Mouse (Mus musculus): ENCODE measurements around the gene Pnma5.
"Not testable (repeated sequence)": the region's sequence is repeated elsewhere in the genome, so short reads cannot be mapped to it uniquely, and the experiment has no call there.

Gene Pnma5

GRCm38 (mm10) chrX:73037003-73037402, at the start of gene Pnma5:
TSS of gene Pnma5 (minus strand) at chrX:73037103.
- no peak for DNase-seq (ENCODE audit: low read depth, low spot score)

DNA sequence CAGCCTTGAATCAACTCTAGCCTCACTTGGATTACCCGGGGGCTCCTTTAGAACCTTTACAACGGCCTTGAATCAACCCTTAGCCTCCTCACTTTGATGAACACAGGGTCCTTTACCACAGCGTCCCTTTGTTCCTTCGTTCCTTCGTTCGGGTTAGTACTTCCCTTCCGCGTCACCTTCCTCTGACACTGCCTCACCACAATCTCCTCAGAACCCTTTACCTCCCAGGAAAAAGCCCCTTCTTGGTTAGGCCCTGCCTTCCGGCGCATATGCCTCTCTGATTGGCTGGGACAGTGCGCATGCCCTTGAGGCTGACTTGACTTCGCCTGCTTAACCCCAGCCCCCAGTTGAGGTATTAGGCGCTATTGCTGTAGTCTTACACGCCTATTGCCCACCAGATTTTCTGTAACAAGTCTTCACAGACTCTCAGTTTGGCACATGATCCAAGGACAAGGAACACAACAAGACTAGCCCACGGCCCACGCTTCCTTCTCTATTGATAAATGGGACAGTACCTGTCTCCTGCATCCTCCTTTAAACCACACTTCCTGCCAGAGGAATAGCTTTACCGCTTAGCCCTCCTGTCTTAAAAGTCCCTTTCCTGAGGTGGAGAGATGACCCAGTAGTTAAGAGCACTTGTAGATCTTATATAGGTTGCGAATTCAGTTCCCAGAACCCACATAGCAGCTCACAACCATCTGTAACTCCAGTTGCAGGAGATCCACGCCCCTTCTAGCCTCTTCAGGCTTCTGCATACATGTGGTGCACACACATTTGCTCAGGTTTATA, 45.6 kb upstream of the Pnma5 start, which contains the start of gene Xlr4a:
Xlr4a (minus strand) TSS at position 212 of the 789 bp plus-strand sequence.
- not testable (repeated sequence) for DNase-seq (ENCODE audit: low read depth, low spot score)

GRCm38 (mm10) chrX:73066765-73067312, 29.9 kb upstream of the Pnma5 start:
- not testable (repeated sequence) for DNase-seq (ENCODE audit: low read depth, low spot score)

- DNase-seq (ENCODE audit: low read depth, low spot score): no peak
These were observed 27.5 kb upstream of the Pnma5 start, which contains the start of gene Pnma3 for GRCm38 (mm10) chrX:73064415-73064793. TSS of gene Pnma3 (plus strand) at chrX:73064787.

DNA sequence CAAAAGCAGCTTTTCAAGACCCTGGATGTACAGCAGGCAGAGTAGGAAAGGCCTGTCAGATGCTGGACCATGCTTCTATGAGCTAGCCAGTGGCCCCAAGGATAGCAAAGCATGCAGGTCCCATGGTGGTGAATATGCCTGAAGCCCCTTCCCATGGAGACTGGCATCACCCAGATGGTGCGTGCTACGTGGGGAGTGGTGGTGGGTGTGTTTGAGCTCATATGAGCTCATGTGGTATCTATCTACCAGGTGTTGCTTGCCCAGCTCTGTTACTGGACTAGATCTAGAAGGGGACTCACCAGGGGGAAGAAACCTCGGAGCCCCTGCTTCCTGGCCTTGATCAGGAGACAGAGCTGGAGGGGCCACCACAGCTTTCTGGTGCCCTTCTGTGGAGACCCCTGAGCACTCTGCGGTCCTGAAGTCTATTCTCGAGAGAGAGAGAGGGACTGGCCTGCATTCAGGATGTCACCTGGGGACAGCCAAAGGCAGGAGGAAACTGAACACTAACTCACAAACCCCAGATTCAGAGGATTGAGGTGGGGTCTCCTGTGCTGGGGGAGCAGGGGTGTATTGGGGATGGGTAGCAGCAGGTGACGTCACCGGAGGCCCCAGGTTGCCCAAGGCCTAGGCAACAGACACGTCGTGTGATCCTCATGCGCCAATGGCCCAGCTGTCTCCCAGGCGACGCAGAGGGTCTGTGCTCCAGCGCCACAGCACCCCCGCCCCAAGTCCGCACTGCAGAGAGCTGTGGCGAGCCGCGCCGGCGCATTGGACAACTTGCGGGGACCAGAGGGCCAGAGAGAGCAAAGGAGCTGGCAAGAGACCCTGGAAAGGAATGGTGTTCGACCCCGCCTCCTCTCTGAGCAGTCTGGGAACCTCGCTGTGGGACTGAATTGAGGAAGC, 26.9 kb upstream of the Pnma5 start:
- DNase-seq (ENCODE audit: low read depth, low spot score): no peak

- DNase-seq (ENCODE audit: low read depth, low spot score): no peak
These were observed 25.4 kb upstream of the Pnma5 start for GRCm38 (mm10) chrX:73062323-73062722.

GRCm38 (mm10) chrX:73061528-73061927, 24.6 kb upstream of the Pnma5 start:
- no peak for DNase-seq (ENCODE audit: low read depth, low spot score)

DNA sequence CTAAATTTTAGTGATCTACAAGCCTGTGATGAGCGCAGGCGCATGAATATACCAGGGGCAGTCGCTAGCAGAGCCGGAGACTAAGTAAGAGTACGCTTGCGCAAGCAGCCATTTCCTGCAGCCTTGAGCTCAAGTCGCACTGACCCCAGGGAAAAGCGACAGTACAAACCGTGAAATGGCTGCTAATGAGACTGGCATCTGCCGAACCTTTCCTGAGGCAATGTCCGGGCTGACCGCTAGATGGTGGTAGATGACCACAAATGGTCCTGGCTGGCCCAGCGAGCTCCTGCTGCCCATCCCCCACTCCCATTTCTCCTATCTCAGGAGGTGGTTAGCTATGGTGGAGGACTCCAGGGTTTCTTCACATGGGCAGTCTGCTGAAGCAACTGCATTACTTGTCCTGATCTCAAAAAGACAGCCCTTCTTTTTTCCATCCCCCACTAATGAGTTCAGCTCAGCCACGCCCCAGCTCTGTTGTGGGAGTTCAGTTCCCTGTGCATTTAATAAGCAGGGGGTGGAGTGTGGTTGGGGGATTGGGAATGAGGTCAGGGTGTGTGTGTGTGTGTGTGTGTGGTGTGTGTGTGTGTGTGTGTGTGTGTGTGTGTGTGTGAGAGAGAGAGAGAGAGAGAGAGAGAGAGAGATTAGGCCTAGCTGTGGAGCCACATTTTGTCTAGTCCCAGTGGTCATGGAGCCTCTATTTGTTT, 17.1 kb upstream of the Pnma5 start:
- DNase-seq (ENCODE audit: low read depth, low spot score): peak; percentile 91

DNA sequence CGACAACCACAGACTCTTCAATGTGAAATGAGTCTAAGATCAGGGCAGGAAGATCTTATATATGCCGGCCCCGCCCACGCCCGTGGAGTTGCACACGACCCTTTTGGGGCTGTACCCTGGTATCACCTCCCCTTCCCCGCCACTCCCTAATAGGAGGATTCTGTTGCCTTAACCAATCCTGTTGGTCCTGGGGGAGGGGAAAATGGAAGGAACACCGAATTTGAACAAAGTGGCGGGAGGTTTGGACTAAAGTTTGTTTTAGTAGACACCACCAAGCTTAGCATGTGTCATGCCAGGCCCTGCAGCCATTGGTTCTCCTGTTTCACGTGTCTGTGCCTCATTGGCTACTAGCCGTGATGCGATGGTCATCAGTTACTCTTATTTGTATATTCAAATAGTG, 2.8 kb upstream of the Pnma5 start:
- DNase-seq (ENCODE audit: low read depth, low spot score): no peak

- DNase-seq (ENCODE audit: low read depth, low spot score): no peak
These were observed 1.9 kb upstream of the Pnma5 start for GRCm38 (mm10) chrX:73038831-73039230.

GRCm38 (mm10) chrX:73012846-73013245, 24.1 kb downstream of the Pnma5 start:
- no peak for DNase-seq (ENCODE audit: low read depth, low spot score)

DNA sequence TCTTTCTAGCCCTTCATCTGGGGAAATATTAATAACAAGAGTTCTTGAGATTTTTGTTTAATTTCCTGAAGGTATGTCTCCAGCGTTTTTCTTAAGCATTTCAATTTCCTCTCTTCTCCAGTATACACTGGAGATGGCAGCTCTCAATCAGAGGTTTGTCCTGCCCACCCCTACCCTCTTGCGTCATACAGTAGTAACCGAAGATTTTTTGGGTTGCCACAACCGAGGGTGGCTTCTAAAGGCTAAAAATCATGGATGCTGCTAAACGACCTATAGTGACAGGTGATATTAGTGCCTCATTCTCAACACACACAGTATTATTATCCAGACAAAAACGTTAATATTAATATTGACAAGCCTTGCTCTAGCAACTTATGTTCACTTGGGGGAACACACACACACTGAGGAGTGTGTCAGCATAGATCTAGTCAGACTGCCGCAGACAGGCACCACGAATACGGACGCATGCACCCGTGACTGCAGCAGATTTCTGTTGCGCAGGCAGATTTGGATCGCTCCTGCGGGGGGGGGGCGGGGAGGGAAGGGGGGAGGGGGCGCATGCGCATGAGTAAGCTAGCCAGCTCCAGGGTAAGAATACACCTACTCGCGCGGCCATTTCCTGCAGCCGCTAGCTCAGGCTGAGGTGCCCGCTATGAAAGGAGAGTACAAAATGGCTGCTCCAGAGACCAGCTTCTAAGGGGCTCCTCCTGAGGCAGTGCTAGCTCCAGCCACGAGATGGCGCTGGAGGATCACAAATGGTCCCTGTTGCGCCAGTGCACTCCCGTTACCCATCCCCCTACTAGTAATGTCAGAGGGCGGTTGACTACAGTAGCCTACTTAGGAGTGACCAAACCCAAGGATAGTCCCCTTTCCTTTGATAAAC, 29.1 kb downstream of the Pnma5 start:
- peak; percentile 96 for DNase-seq (ENCODE audit: low read depth, low spot score)

GRCm38 (mm10) chrX:73005678-73006077, 31.2 kb downstream of the Pnma5 start:
- DNase-seq (ENCODE audit: low read depth, low spot score): no peak

DNA sequence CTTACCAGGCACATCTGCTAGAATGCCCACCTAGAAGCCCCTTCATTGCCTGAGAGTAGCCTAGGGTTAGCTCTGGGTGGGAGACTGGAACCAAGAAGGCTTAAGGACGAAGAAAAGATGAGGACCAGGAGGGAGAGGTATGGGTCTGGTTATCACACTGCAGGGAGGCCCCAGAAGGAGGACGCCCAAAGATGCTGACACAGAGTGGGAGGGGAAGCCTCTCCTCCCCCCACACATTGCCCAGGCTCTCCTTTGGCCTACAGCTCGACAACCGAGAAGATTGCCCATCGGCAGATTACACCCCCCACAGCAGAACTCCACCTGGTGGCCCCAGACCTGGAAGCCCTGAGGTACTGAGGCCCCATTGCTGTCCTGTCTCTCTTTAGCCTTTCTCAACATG, 33.8 kb downstream of the Pnma5 start:
- no peak for DNase-seq (ENCODE audit: low read depth, low spot score)

DNA sequence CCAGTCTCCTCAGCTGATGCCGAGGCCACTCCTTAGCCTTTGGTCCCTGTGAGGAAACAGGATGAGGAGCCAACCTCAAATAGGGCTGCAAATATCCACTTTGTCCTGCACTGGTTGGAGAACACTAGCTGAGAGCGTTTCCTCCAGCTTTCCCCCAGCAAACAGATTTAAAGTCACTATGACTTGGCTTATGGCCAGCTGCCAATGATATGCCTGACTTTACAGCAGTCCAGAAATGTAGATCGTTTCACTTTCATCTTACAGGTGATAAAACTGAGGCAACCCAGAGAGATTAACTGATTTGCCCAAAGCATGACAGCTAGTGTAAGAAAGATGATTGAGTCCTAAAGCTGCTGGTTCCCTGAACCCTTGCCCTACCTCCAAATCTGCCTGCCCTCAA, 41.4 kb downstream of the Pnma5 start:
- DNase-seq (ENCODE audit: low read depth, low spot score): no peak

GRCm38 (mm10) chrX:72992291-72992919, 44.5 kb downstream of the Pnma5 start:
- no peak for DNase-seq (ENCODE audit: low read depth, low spot score)

DNA sequence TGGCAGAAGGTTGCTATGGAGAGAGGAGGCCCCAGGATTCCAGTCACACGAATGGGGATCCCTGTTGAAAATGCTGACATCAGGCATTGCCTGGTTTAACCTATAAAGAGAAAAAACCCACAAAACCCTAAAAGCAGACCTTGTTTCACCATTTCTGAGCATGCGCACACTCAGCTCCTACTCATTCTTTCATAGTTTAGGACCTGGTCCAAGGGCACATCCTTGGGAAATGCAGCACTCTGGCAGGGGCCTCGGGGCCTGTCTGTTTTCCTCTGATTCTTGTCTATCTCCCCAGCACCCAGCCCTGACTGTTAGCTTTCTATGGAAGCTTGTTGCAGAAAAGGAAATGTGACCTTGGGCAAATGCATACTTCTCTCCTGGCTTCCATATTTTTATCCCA, 46.3 kb downstream of the Pnma5 start:
- no peak for DNase-seq (ENCODE audit: low read depth, low spot score)

DNA sequence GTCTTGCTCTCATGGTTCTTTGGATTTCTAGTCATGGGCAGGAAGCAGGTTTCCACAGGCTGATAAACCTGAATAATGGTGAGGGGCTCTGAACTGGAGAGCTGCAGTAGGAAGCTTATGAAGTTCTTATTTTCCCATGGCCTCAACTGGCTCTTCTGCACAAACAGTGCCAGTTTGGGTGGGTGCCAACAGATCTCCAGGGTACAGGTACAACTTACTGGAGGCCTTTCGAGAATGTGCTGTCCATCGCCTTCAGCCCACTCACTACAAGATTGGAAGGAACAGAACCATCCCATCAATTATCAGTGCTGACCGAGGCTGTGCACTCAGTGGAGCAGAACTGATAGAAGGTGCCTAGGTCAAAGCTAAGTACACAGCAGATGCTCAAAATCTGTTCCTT, 48.5 kb downstream of the Pnma5 start:
- DNase-seq (ENCODE audit: low read depth, low spot score): no peak

- no peak for DNase-seq (ENCODE audit: low read depth, low spot score)
These were observed 49.4 kb downstream of the Pnma5 start for GRCm38 (mm10) chrX:72987520-72987905.

GRCm38 (mm10) chrX:72986841-72987519, 49.9 kb downstream of the Pnma5 start, which contains the start of gene Zfp185:
TSS of gene Zfp185 (plus strand) at chrX:72987339.
- no peak for DNase-seq (ENCODE audit: low read depth, low spot score)

Measured in skeletal muscle tissue, adult 2 months (tissue).